Mouse (Mus musculus) liver, embryonic 16.5 days (tissue): ENCODE data around the gene Rhbdd2. TPM values are rescaled to one million over a fixed set of nuclear protein-coding genes. Genes with fewer than 3 reads are reported as not detected.

Source experiments
- ATAC-seq: fragments of 200-750 bp; cut with Nextera tagmentation; 2 replicates; pipeline ENCODE4 v1.8.0; 2017; ENCODE audit warnings: low read depth, mild to moderate bottlenecking, moderate number of reproducible peaks, moderate library complexity
- H3K27ac ChIP-seq: fragments of 300-500 bp; sonication (generic); 2 replicates; pipeline ENCODE4 v1.5.1; 2014; ENCODE audit warnings: mild to moderate bottlenecking, low read length
- H3K27me3 ChIP-seq: fragments of 300-500 bp; sonication (generic); 2 replicates; pipeline ENCODE4 v1.6.1; 2014; ENCODE audit warnings: low read depth, low read length, mixed read lengths; ENCODE audit not compliant: control insufficient read depth, insufficient read depth
- H3K36me3 ChIP-seq: fragments of 300-500 bp; sonication (generic); 2 replicates; pipeline ENCODE4 v1.6.1; 2014; ENCODE audit warnings: mild to moderate bottlenecking; ENCODE audit not compliant: control insufficient read depth, insufficient read depth
- H3K4me1 ChIP-seq: fragments of 300-500 bp; sonication (generic); 2 replicates; pipeline ENCODE4 v1.6.1; 2014; ENCODE audit warnings: low read depth, low read length, mixed read lengths; ENCODE audit not compliant: control insufficient read depth
- H3K4me2 ChIP-seq: fragments of 300-500 bp; sonication (generic); 2 replicates; pipeline ENCODE4 v1.6.1; 2014; ENCODE audit warnings: low read depth, low read length, mixed read lengths
- H3K4me3 ChIP-seq: fragments of 300-500 bp; sonication (generic); 2 replicates; pipeline ENCODE4 v1.5.1; 2014; ENCODE audit warnings: low read depth, mild to moderate bottlenecking, low read length
- H3K9ac ChIP-seq: fragments of 300-500 bp; sonication (generic); 2 replicates; pipeline ENCODE4 v1.6.1; 2014; ENCODE audit warnings: low read depth, low read length
- H3K9me3 ChIP-seq: fragments of 300-500 bp; sonication (generic); replicated peaks from 2 replicates; pipeline ENCODE4 v1.6.1; 2016; ENCODE audit warnings: low read length; ENCODE audit not compliant: control insufficient read depth
- whole genome bisulfite sequencing: fragments of 180-500 bp; shearing (Covaris S2); extraction: QIAGEN DNeasy Blood & Tissue Kit; methylation state at CpG from one replicate; pipeline ENCODE4 v1.1.7; 2014; ENCODE audit not compliant: insufficient replicate concordance; 5-methylcytosine and 5-hydroxymethylcytosine counted together
- polyA plus RNA-seq: library from polyadenylated mRNA; unstranded; fragments of >200 nt; fragmentation: Nextera tagmentation; extraction: Ambion mirVana; gene quantifications from 2 replicates; pipeline ENCODE4 v1.2.1, GENCODE M21; 2015

The Rhbdd2 gene
- polyA plus RNA-seq, 1 experiment from 2014 or later = 10.5 TPM

DNA sequence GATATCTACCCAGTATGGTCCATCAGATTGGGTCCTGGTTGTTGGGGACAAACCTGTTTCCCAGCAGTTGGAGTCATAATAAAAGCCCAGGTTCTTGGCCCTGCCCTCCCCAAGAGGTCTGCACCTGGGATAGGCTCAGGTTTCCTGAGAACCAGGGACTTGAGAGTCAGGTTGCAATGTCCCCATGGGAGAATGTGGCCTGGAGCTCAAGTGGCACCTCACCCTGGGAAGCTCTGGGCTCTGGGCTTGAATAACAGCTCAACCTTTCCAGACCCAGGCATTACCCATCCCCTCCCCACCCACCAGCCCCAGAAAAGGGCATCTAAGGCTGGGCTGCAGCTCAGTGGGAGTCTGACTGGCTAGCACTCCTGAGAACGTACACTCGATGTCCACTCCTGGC is 20.8 kb downstream of the Rhbdd2 start:
- H3K27ac ChIP-seq = no peak overlapping the region
- no peak for ATAC-seq
- H3K36me3 ChIP-seq = no peaks in the 10 kb centered on the region
- 57% methylated on average over 2 of the region's 2 CpGs for WGBS
- no peaks in the 10 kb centered on the region for H3K27me3 ChIP-seq
- no peaks in the 10 kb centered on the region; the same call in none of the 2 replicates for H3K4me1 ChIP-seq
- H3K9me3 ChIP-seq = no peaks in the 10 kb centered on the region
- no peak overlapping the region for H3K9ac ChIP-seq
- no peak overlapping the region for H3K4me3 ChIP-seq
- H3K4me2 ChIP-seq = no peak overlapping the region

GRCm38 (mm10) chr5:135656046-135656445 is 23.6 kb downstream of the Rhbdd2 start:
- Histone ChIP-seq H3K9ac (no peak overlapping the region), H3K4me1 (no peaks in the 10 kb centered on the region; the same call in none of the 2 replicates), H3K27ac (no peak overlapping the region), H3K9me3 (no peaks in the 10 kb centered on the region), H3K4me3 (no peak overlapping the region), H3K27me3 (no peaks in the 10 kb centered on the region), H3K4me2 (no peak overlapping the region), H3K36me3 (no peaks in the 10 kb centered on the region)
- no peak for ATAC-seq
- 63% methylated on average over 5 of the region's 5 CpGs for WGBS

GRCm38 (mm10) chr5:135657128-135657527 is 24.7 kb downstream of the Rhbdd2 start:
- Histone ChIP-seq H3K27me3 (no peaks in the 10 kb centered on the region), H3K9ac (no peak overlapping the region), H3K4me3 (no peak overlapping the region), H3K36me3 (no peaks in the 10 kb centered on the region), H3K9me3 (no peaks in the 10 kb centered on the region), H3K4me2 (no peak overlapping the region), H3K27ac (no peak overlapping the region), H3K4me1 (no peaks in the 10 kb centered on the region; the same call in none of the 2 replicates)
- ATAC-seq = no peak
- WGBS = 76% methylated on average over 5 of the region's 5 CpGs

- Histone ChIP-seq H3K36me3 (no peaks in the 10 kb centered on the region), H3K9me3 (no peaks in the 10 kb centered on the region), H3K27me3 (no peaks in the 10 kb centered on the region), H3K4me2 (peak overlapping the region; percentile 26; the same call in 1 of the 2 replicates), H3K4me3 (peak overlapping the region; percentile 10; the same call in 1 of the 2 replicates), H3K4me1 (no peaks in the 10 kb centered on the region; the same call in none of the 2 replicates), H3K9ac (no peak overlapping the region), H3K27ac (no peak overlapping the region)
- peak; percentile 45; the same call in 1 of the 2 replicates for ATAC-seq
- 29% methylated on average over 17 of the region's 17 CpGs for WGBS
Observed at GRCm38 (mm10) chr5:135657703-135658373, 25.4 kb downstream of the Rhbdd2 start.

DNA sequence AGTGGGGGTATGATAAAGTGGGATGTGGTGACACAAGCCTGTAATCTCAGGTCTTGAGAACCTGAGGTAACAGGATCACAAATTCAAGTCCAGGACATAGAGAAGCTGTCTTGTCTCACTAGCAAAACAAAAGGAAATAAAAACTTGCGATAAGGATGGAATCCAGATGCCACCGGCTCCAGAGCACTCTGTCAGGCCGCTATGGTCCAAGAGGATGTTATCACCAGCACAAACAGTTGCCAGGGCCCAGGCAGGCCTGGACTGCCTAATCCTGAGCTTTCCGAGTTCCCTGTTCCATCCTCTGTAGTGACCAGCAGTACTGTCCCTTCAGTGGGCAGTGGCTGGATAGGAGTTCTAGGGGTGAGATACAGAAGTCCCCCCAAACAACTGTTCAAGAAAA is 27.5 kb downstream of the Rhbdd2 start:
- Histone ChIP-seq H3K9ac (no peak overlapping the region), H3K9me3 (no peaks in the 10 kb centered on the region), H3K4me2 (no peak overlapping the region), H3K36me3 (no peaks in the 10 kb centered on the region), H3K27me3 (no peaks in the 10 kb centered on the region), H3K4me3 (no peak overlapping the region), H3K27ac (no peak overlapping the region), H3K4me1 (no peaks in the 10 kb centered on the region; the same call in none of the 2 replicates)
- no peak for ATAC-seq
- 46% methylated on average over 4 of the region's 4 CpGs for WGBS

- no peak for ATAC-seq
- Histone ChIP-seq H3K36me3 (no peaks in the 10 kb centered on the region), H3K27me3 (no peaks in the 10 kb centered on the region), H3K4me1 (no peaks in the 10 kb centered on the region; the same call in none of the 2 replicates), H3K4me3 (no peak overlapping the region), H3K4me2 (no peak overlapping the region), H3K27ac (no peak overlapping the region), H3K9ac (no peak overlapping the region), H3K9me3 (no peaks in the 10 kb centered on the region)
- 59% methylated on average over 7 of the region's 7 CpGs for WGBS
Observed at GRCm38 (mm10) chr5:135660535-135660934, 28.1 kb downstream of the Rhbdd2 start.

GRCm38 (mm10) chr5:135666890-135667289 is 34.5 kb downstream of the Rhbdd2 start:
- Histone ChIP-seq H3K9ac (no peak overlapping the region), H3K4me3 (no peak overlapping the region), H3K9me3 (no peaks in the 10 kb centered on the region), H3K27ac (no peak overlapping the region), H3K36me3 (no peaks in the 10 kb centered on the region), H3K4me2 (no peak overlapping the region), H3K27me3 (no peaks in the 10 kb centered on the region), H3K4me1 (peaks cover 4% of the 10 kb centered on the region; the same call in 1 of the 2 replicates)
- WGBS = 53% methylated on average over 5 of the region's 5 CpGs
- ATAC-seq = no peak

GRCm38 (mm10) chr5:135668071-135668470 is 35.7 kb downstream of the Rhbdd2 start:
- H3K4me2 ChIP-seq = no peak overlapping the region
- no peaks in the 10 kb centered on the region for H3K9me3 ChIP-seq
- no peaks in the 10 kb centered on the region for H3K36me3 ChIP-seq
- H3K27ac ChIP-seq = no peak overlapping the region
- no peak overlapping the region for H3K4me3 ChIP-seq
- 36% methylated on average over 7 of the region's 7 CpGs for WGBS
- no peaks in the 10 kb centered on the region for H3K27me3 ChIP-seq
- peaks cover 4% of the 10 kb centered on the region; the same call in 1 of the 2 replicates for H3K4me1 ChIP-seq
- ATAC-seq = no peak
- H3K9ac ChIP-seq = no peak overlapping the region

DNA sequence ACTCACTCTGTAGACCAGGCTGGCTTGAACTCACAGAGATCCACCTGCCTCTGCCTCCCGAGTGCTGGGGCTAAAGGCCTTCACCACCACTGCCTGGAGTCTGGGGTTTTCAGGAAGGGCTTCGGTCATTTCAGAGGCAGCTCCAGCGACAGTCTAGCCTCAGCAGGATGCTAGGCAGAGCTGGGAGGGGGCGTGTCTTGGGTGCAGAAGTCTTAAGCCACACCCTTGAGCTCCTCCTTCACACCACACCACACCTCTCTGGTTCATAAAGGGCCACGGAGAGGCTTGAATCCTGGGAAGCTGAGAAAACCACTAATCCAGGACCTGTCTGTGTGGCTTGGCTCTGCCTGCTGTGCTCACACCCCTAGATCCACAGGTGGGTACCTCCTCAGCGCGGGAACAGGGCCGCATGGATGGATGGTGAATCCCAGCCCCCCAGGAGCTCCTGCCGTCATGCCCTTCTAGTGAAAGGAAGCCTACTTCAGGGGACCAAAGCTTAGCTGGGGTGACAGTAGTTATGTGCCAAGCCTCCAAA is 37.4 kb downstream of the Rhbdd2 start, which contains the start of gene Por:
Por (plus strand) TSS at position 293 of the 535 bp plus-strand sequence.
- Histone ChIP-seq H3K9me3 (no peaks in the 10 kb centered on the region), H3K4me2 (no peak within 1 kb of the TSS), H3K4me3 (no peak within 1 kb of the TSS), H3K27ac (no peak within 1 kb of the TSS), H3K9ac (no peak within 1 kb of the TSS), H3K4me1 (peaks cover 4% of the 10 kb centered on the region), H3K36me3 (no peaks in the 10 kb centered on the region), H3K27me3 (no peaks in the 10 kb centered on the region)
- ATAC-seq = no peak
- 22% methylated on average over 9 of the region's 9 CpGs for WGBS
